Mouse (Mus musculus) C2C12 (cell line): Measurements from ENCODE around the gene Arhgap27. TPM values are rescaled to one million over a fixed set of nuclear protein-coding genes. Genes with fewer than 3 reads are reported as not detected.

Source experiments
- H3K27me3 ChIP-seq: one replicate; pipeline ENCODE4 v1.6.1; 2011; ENCODE audit not compliant: control insufficient read depth, insufficient read depth, insufficient read length
- H3K36me3 ChIP-seq: one replicate; pipeline ENCODE4 v1.6.1; 2011; ENCODE audit not compliant: control insufficient read depth, insufficient read depth
- H3K4me3 ChIP-seq: one replicate; pipeline ENCODE4 v1.5.1; 2011; ENCODE audit warnings: mild to moderate bottlenecking, control low read depth; ENCODE audit not compliant: poor library complexity, insufficient read depth, severe bottlenecking
- H3K79me2 ChIP-seq: one replicate; pipeline ENCODE4 v1.6.1; 2011; ENCODE audit not compliant: control insufficient read depth, insufficient read depth
- H3K79me3 ChIP-seq: one replicate; pipeline ENCODE4 v1.6.1; 2011; ENCODE audit warnings: low read depth, control low read depth
- H3ac ChIP-seq: one replicate; pipeline ENCODE3; 2011; ENCODE audit warnings: low read depth; ENCODE audit not compliant: control insufficient read depth, insufficient read length
- CEBPB ChIP-seq: IDR thresholded peaks from one replicate; pipeline ENCODE4 v1.6.1; 2011; ENCODE audit warnings: low read depth, mild to moderate bottlenecking, control low read depth, moderate library complexity
- CTCF ChIP-seq: IDR thresholded peaks from one replicate; pipeline ENCODE4 v1.5.1; 2011; ENCODE audit not compliant: control insufficient read depth, insufficient read depth, insufficient read length
- FOSL1 ChIP-seq: IDR thresholded peaks from one replicate; pipeline ENCODE4 v1.8.0; 2011; ENCODE audit warnings: mild to moderate bottlenecking, low read length; ENCODE audit not compliant: poor library complexity, insufficient read depth, severe bottlenecking
- MAX ChIP-seq: IDR thresholded peaks from one replicate; pipeline ENCODE4 v1.6.1; 2011; ENCODE audit warnings: mild to moderate bottlenecking, control low read depth
- MYOD1 ChIP-seq: IDR thresholded peaks from one replicate; pipeline ENCODE4 v1.6.1; 2011; ENCODE audit warnings: low read depth; ENCODE audit not compliant: control insufficient read depth, insufficient read length
- MYOG ChIP-seq: IDR thresholded peaks from one replicate; pipeline ENCODE4 v1.6.1; 2011; ENCODE audit not compliant: control insufficient read depth, insufficient read length; ENCODE audit errors: extremely low read depth
- USF1 ChIP-seq: IDR thresholded peaks from one replicate; pipeline ENCODE4 v1.6.1; 2011; ENCODE audit warnings: low read depth, mild to moderate bottlenecking, control low read depth, moderate library complexity
- polyA plus RNA-seq: library from polyadenylated mRNA; unstranded; fragments of >200 nt; fragmentation: generic; extraction: Trizol; gene quantifications from one replicate; pipeline ENCODE4 v1.2.1, GENCODE M21; 2012; ENCODE audit warnings: missing spikeins

Arhgap27 gene
- polyA plus RNA-seq, 1 experiment = 0.19 TPM

- H3K27me3 ChIP-seq = no peaks in the 10 kb centered on the region
- no peaks in the 10 kb centered on the region for H3K79me3 ChIP-seq
- H3K4me3 ChIP-seq = no peak overlapping the region
- H3K36me3 ChIP-seq = no peaks in the 10 kb centered on the region
- no peaks in the 10 kb centered on the region for H3K79me2 ChIP-seq
- no peak overlapping the region for H3ac ChIP-seq
- TF ChIP-seq FOSL1 = no peak
- TF ChIP-seq MYOD1 = no peak
- TF ChIP-seq MAX = no peak
- TF ChIP-seq MYOG = no peak
- no peak for TF ChIP-seq CEBPB
These were observed 12.7 kb downstream of the Arhgap27 start for GRCm38 (mm10) chr11:103350711-103351315.

- Histone ChIP-seq H3K79me2 (no peaks in the 10 kb centered on the region), H3K36me3 (no peaks in the 10 kb centered on the region), H3ac (no peak overlapping the region), H3K79me3 (no peaks in the 10 kb centered on the region), H3K27me3 (no peaks in the 10 kb centered on the region), H3K4me3 (no peak overlapping the region)
- no peak for TF ChIP-seq CTCF
These were observed 13.8 kb downstream of the Arhgap27 start for GRCm38 (mm10) chr11:103349699-103350098.

- H3K36me3 ChIP-seq = no peaks in the 10 kb centered on the region
- no peaks in the 10 kb centered on the region for H3K79me3 ChIP-seq
- H3K27me3 ChIP-seq = no peaks in the 10 kb centered on the region
- H3K4me3 ChIP-seq = no peak overlapping the region
- H3K79me2 ChIP-seq = no peaks in the 10 kb centered on the region
- H3ac ChIP-seq = no peak overlapping the region
- no peak for TF ChIP-seq CEBPB
These were observed 16.8 kb downstream of the Arhgap27 start for GRCm38 (mm10) chr11:103346657-103347056.

GRCm38 (mm10) chr11:103346236-103346635, 17.3 kb downstream of the Arhgap27 start:
- Histone ChIP-seq H3K4me3 (no peak overlapping the region), H3ac (no peak overlapping the region), H3K79me3 (no peaks in the 10 kb centered on the region), H3K79me2 (no peaks in the 10 kb centered on the region), H3K36me3 (no peaks in the 10 kb centered on the region), H3K27me3 (no peaks in the 10 kb centered on the region)
- no peak for TF ChIP-seq CEBPB
- TF ChIP-seq USF1 = no peak
- no peak for TF ChIP-seq CTCF
- no peak for TF ChIP-seq FOSL1
- no peak for TF ChIP-seq MYOG

- TF ChIP-seq MAX (no peak), CEBPB (no peak), MYOD1 (no peak), FOSL1 (no peak), CTCF (no peak), USF1 (no peak), MYOG (no peak)
- no peaks in the 10 kb centered on the region for H3K36me3 ChIP-seq
- H3K4me3 ChIP-seq = no peak overlapping the region
- no peaks in the 10 kb centered on the region for H3K79me3 ChIP-seq
- H3K79me2 ChIP-seq = no peaks in the 10 kb centered on the region
- no peak overlapping the region for H3ac ChIP-seq
- no peaks in the 10 kb centered on the region for H3K27me3 ChIP-seq
These were observed 17.9 kb downstream of the Arhgap27 start for GRCm38 (mm10) chr11:103345408-103346091.

- no peak overlapping the region for H3K4me3 ChIP-seq
- H3K27me3 ChIP-seq = no peaks in the 10 kb centered on the region
These were observed 18.8 kb downstream of the Arhgap27 start for GRCm38 (mm10) chr11:103344494-103345332.

More at GRCm38 (mm10) chr11:103344494-103345332, 18.8 kb downstream of the Arhgap27 start:
- H3K79me3 ChIP-seq = no peaks in the 10 kb centered on the region
- H3ac ChIP-seq = no peak overlapping the region
- H3K36me3 ChIP-seq = no peaks in the 10 kb centered on the region
- H3K79me2 ChIP-seq = no peaks in the 10 kb centered on the region
- TF ChIP-seq MYOG = no peak
- TF ChIP-seq MAX = no peak
- no peak for TF ChIP-seq FOSL1
- no peak for TF ChIP-seq USF1
